Mouse (Mus musculus) adrenal gland, postnatal 36 days (tissue): Measurements from ENCODE around the gene Nxnl2. TPM values are rescaled to one million over a fixed set of nuclear protein-coding genes. Genes with fewer than 3 reads are reported as not detected.
A peak's percentile ranks its signal among the peaks of the same experiment; 100 is the strongest.

Experiments
- DNase-seq, 2 experiments: peaks; one replicate each; pipeline ENCODE4 v3.0.0; 2021; ENCODE audit warnings: mixed read lengths in 1 of 2
- long read RNA-seq, 2 experiments: library from polyadenylated mRNA; stranded (forward); transcript quantifications; one replicate each; pipeline ENCODE4 v2.0.0; 2021; ENCODE audit warnings: borderline sequencing depth in 2 of 2
- total RNA-seq, 2 experiments: library from RNA; stranded (reverse); gene quantifications; 2 replicates each; pipeline ENCODE4 v1.2.3; 2021

Gene Nxnl2
- total RNA-seq: under 1 TPM in 1 of 2 experiments, not detected in 1; 0.30 TPM
- long read RNA-seq, experiment 1, partial matches to known transcripts: 0 of 1 reads
- long read RNA-seq, experiment 1, other reads (novel, unspliced or antisense): 0 of 1 reads
- long read RNA-seq, experiment 2: 0 reads

GRCm38 (mm10) chr13:51170691-51171680, at the start of gene Nxnl2:
Gene Nxnl2, plus strand, starts transcription at chr13:51171022.
- peak; percentile 63 to 74 for DNase-seq

DNA sequence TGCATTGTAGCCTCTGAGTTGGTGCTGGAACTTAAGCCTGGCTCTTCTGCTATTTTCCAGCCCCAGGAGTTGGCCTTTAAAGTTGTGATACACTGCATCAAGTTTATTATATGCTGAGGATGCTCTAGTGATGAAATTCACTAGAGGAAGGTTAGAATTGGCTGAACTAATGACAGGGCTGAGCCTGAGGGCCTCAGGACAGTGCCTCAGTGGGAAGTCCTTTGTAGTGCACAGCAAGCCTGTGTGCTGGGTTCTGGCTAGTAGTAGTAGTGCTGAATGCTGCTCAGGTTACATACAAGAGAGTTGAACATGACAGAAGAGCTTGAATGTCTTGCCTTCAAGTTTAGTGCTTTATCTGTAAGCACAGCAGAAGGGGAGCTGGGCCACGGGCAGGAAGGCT, 48.9 kb upstream of the Nxnl2 start:
- no peak for DNase-seq

GRCm38 (mm10) chr13:51122771-51123170, 48.1 kb upstream of the Nxnl2 start:
- no peak for DNase-seq

- no peak for DNase-seq
These were observed 45.5 kb upstream of the Nxnl2 start for GRCm38 (mm10) chr13:51125357-51125756.

GRCm38 (mm10) chr13:51127906-51128305, 42.9 kb upstream of the Nxnl2 start:
- no peak for DNase-seq

DNA sequence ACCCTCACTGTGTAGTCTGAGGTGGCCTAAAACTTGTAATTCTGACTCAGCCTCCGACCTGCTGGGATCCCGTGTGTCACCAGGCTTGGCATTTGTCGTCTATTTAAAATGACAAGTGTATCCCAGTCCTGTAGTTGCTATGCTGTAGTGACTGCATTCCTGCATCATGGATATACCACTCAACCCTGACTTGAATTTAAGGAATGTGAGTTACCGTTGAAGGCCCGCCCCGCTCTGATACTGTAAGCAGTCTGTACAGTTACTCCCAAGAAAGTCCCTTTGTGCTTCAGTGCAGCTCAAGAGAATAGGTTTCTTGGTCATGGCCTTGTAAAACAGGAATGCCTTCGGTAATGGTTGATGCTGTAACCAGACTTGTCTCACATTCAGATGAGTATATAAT, 42.4 kb upstream of the Nxnl2 start:
- DNase-seq: no peak

- no peak for DNase-seq
These were observed 39.6 kb upstream of the Nxnl2 start for GRCm38 (mm10) chr13:51131179-51131578.

GRCm38 (mm10) chr13:51136315-51136714, 34.5 kb upstream of the Nxnl2 start:
- no peak for DNase-seq

DNA sequence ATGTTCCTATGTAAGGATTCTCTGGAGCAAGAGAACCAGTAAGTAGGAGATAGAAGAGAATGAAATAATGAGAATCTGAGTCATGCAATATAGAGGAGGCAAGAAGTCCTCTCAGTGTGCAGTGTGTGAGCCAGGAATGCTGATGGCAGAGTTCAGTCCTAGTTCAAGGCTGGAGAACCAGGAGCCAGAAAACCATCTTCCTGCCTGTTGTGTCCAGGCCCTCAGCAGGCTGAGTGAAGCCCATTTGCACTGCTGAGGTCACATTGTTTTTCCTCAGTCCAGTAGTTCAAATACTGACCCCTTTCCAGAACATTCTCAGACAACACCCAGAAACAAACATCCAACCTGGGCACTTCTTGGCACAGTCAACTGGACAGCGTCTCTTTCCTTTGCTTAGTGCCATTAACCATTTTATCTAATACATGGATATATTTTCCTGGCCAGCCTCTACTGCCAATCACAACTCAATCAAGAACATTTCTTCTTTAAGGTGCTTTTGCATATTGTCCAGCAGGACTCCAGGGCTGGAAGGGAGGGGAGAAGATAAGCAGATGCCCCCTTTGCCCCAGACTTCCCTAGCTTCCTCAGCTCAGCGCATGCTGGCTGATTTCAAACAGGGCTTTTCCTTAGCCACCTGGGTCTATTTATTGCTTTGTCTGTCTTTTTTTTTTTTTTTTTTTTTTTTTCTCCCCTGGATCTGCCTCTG, 33.7 kb upstream of the Nxnl2 start:
- DNase-seq: peak; percentile 58 to 60

DNA sequence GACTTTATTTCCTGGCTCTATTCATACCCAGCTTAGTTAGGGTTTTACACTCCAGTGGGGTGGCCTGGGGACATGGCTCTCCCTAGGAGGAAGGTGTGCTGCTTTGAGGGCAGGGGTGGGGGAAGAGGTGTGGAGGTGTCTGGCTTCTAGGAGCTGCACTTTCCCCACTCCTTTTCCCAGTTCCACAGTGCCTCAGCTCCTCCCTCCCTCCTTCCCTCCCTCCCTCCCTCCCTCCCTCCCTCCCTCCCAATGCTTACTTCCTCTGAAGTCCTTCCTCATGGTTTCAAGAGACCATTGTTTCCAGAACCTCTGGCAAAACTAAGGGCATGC, 33.2 kb upstream of the Nxnl2 start:
- DNase-seq: no peak

DNA sequence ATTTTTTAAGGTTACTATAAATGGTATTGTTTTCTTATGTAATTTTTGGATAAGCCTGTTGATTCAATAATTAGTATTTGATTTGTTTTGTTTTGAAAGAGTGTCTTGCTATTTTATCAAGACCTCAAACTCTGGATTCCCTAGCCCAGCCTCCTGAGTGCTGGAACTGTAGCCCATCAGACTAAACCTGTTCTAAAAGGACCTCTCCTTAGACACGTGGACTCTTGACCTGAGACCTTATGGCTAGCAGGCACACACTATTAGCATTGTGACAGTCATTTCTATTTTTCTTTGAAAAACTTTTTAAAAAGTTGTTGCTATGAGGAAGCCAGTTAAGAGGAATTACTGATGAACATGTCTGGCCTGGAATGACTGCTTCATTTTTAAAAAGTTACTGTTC, 23.7 kb upstream of the Nxnl2 start:
- no peak for DNase-seq

- DNase-seq: no peak
These were observed 17.7 kb upstream of the Nxnl2 start for GRCm38 (mm10) chr13:51152966-51153669.

- peak; percentile 26 to 44 for DNase-seq
These were observed 17.2 kb upstream of the Nxnl2 start for GRCm38 (mm10) chr13:51153670-51154030.

- peak; percentile 53 to 64 for DNase-seq
These were observed 15.4 kb upstream of the Nxnl2 start for GRCm38 (mm10) chr13:51155178-51156013.

GRCm38 (mm10) chr13:51156014-51156386, 14.8 kb upstream of the Nxnl2 start:
- DNase-seq: peak; percentile 41 to 49

DNA sequence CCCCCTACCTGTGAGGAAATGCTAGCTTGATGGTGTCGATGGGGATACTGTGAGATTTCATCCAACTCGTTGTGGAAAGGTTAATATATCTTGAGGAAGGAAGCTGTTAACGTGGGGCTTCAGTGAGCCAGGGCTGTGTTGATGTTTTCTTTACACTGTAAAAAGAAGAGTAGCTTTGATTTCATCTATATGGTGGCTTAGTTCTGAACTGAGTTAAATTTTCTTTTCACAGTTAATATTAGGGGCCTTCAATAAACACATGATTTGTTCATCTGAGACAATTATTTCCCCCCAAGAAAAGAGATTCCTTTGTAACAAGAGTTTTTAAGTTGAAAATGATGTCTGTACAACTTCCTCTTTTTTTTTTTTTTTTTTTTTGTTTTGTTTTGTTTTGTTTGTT, 13.5 kb upstream of the Nxnl2 start:
- DNase-seq: no peak

- no peak for DNase-seq
These were observed 9.2 kb upstream of the Nxnl2 start for GRCm38 (mm10) chr13:51161672-51162071.

DNA sequence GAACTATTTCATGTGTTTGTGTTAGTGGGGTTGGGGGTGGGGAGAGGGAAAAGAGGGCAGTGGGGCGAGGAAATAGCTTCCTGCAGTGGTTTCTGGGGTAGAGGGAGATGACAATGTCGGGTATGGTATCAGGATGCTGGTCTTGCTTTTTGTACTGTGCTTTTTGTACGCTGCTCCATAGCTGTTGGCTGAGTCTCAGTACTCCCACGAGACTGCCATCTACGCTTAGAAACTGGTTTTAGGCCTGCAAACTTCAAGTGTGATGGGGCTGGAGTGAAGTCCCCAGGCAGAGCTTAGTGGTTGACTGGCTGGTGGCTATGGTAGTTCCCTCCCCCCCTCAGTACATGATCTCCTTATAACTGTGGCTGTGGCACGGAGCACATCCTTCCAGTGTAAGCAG, 8.6 kb upstream of the Nxnl2 start:
- DNase-seq: no peak

- DNase-seq: no peak
These were observed 4.1 kb upstream of the Nxnl2 start for GRCm38 (mm10) chr13:51166711-51167110.

DNA sequence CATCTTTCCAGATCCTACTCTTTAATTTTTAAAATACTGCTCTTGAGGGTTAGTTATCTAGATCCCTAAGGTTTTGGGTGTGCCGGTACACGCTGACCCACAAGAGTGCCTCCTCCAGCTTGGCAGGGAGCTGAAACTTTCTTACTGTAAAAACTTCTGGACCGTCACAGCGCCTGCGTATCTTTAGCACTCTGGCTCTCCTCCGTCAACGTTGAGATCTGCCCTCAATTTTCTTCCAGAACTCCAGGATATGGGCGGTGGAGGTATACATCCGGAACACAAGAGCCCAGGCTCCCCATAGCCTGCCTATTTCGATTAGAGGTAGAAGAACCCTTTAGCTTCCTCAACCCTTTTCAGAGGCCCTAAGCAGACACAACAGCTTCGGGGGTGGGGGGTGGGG, 607 bp upstream of the Nxnl2 start:
- no peak for DNase-seq

DNA sequence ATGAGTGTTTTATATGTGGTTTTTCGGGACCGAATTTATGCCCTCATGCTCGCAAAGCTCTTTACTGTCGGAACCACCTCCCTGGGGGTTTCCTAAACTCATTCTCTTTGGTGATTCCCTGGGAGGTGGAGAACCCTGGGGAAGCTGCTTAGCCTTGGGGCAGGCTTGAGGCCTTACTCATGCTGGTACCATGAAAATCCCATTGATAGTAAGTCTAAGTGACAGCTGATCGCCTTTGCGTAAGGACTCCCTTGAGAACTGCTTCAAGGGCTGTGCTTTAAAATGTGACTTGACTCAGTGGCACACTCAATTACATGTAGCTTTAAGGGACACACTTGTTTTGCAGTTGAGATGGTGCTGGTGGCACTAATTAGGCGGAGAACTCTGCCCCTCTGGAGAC, 1.8 kb downstream of the Nxnl2 start:
- DNase-seq: no peak

GRCm38 (mm10) chr13:51178932-51179331, 8.1 kb downstream of the Nxnl2 start:
- no peak for DNase-seq
